Mouse (Mus musculus) megakaryocyte-erythroid progenitor cell, adult 5-6 weeks (primary cell): ENCODE results near the gene Olfr1457. TPM values are rescaled to one million over a fixed set of nuclear protein-coding genes. Genes with fewer than 3 reads are reported as not detected.

Experiments
- ATAC-seq: replicated peaks from 2 replicates; pipeline ENCODE4 v1.8.0; 2016; ENCODE audit warnings: mild to moderate bottlenecking, inconsistent platforms; ENCODE audit not compliant: severe bottlenecking, poor library complexity, low FRiP score, low TSS enrichment
- total RNA-seq, 2 experiments: library from RNA; stranded (forward) in 1 of 2; stranded (reverse) in 1 of 2; fragments of 200-1000, 215-1000 nt in 1 of 2; fragments of >200 nt in 1 of 2; fragmentation: Nextera tagmentation in 1 of 2; gene quantifications; 2 replicates each; pipeline ENCODE4 v1.2.3; 2014 to 2017

Gene Olfr1457
- total RNA-seq (2014; fragmentation: Nextera tagmentation): not detected in 2 replicates
- not detected in 2 replicates for total RNA-seq (2017)

DNA sequence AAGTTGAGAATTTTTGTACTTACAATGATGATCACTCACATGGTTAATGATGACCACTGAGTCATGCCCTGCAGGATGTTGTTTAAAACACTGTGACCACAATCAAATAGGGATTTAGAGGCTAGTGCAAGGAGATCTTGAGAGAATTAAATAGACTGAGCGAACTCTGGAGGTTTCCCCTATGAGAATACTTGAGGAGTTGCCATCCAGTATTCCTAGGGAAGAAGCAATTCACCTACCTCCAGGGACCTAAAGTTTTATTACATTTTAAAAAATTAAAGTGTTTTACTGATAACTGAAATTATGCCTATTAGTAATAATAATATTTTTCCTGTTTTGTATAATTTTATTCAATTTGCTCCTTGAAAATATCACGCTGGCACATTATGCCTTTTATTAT lies at the start of gene Olfr1457:
Gene Olfr1457, minus strand, starts transcription at position 101 of the 400 bp plus-strand sequence.
- no peak for ATAC-seq

DNA sequence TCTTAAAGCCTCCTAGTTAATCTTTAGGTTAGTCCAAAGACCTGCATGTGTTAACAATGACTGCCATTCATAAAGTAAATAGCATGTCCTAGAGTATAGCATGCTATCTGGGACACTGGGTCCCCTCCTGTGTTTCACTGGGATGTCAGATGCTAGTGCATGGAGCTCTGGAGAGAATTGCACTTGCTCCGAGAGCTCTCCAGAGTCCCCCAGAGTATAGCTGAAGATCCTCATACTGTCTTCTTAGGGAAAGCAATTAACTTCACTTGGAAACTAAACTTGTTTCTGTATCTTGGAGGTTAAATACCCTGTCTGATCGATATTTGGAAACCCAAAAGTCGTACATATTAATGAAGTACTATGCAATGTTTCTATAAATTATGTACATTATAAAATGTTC lies 9.0 kb upstream of the Olfr1457 start, which contains the start of gene Olfr1458:
Gene Olfr1458, minus strand, starts transcription at position 101 of the 400 bp plus-strand sequence.
- no peak for ATAC-seq

DNA sequence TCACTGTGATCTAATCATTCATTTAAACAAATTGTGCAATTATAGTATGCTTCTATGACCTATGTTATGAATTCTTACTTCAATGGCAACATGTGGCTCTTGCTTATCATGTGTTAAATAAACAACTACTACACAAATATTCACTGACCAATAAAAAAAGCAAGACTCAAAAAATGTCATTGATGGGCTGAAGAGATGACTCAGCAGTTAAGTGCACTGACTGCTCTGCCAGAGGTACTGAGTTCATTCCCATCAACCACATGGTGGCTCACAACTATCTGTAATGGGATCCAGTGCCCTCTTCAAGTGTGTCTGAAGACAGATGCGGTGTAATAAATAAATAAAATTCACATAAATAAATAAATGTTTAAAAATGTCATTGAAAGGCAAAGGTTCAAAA lies 3.8 kb downstream of the Olfr1457 start:
- ATAC-seq: no peak

DNA sequence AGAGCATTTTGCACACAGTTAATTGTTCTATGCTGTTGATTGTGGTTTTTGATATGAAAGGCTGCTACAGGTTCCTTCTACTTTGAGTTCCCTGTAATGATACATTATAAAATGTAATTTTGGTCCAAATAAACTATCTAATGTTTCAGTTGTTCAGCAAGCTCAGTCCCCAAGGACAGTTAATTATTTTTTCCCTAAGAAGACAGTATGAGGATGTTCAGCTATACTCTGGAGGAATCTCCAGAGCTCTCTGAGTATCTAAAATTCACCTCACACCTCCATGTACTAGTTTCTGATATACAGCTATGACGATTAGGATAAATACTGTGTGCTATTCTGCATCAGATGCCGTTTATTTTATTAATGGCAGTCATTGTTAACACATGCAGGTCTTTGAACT lies 37.4 kb downstream of the Olfr1457 start, which contains the start of gene Olfr1454:
Gene Olfr1454, plus strand, starts transcription at position 301 of the 400 bp plus-strand sequence.
- no peak for ATAC-seq

Other genes starting within 250 kb of the Olfr1457 start
- gene Olfr1444, start 240.6 kb downstream of the Olfr1457 start, total RNA-seq (2014; fragmentation: Nextera tagmentation): not detected in 2 replicates
- gene Olfr1444, start 240.6 kb downstream of the Olfr1457 start, total RNA-seq (2017): not detected in 2 replicates
- gene Olfr1445, start 214.0 kb downstream of the Olfr1457 start, total RNA-seq (2014; fragmentation: Nextera tagmentation): not detected in 2 replicates
- not detected in 2 replicates for gene Olfr1445, start 214.0 kb downstream of the Olfr1457 start, total RNA-seq (2017)
- gene Olfr1446, start 204.4 kb downstream of the Olfr1457 start, total RNA-seq (2014; fragmentation: Nextera tagmentation): not detected in 2 replicates
- not detected in 2 replicates for gene Olfr1446, start 204.4 kb downstream of the Olfr1457 start, total RNA-seq (2017)
- not detected in 2 replicates for gene Olfr1447, start 194.1 kb downstream of the Olfr1457 start, total RNA-seq (2014; fragmentation: Nextera tagmentation)
- gene Olfr1447, start 194.1 kb downstream of the Olfr1457 start, total RNA-seq (2017): not detected in 2 replicates
- gene Olfr1448, start 173.5 kb downstream of the Olfr1457 start, total RNA-seq (2014; fragmentation: Nextera tagmentation): not detected in 2 replicates
- gene Olfr1448, start 173.5 kb downstream of the Olfr1457 start, total RNA-seq (2017): not detected in 2 replicates
- not detected in 2 replicates for gene Olfr1449, start 167.1 kb downstream of the Olfr1457 start, total RNA-seq (2014; fragmentation: Nextera tagmentation)
- not detected in 2 replicates for gene Olfr1449, start 167.1 kb downstream of the Olfr1457 start, total RNA-seq (2017)
- gene Olfr1450, start 147.6 kb downstream of the Olfr1457 start, total RNA-seq (2014; fragmentation: Nextera tagmentation): not detected in 2 replicates
- not detected in 2 replicates for gene Olfr1450, start 147.6 kb downstream of the Olfr1457 start, total RNA-seq (2017)
- gene Olfr1451, start 102.9 kb downstream of the Olfr1457 start, total RNA-seq (2014; fragmentation: Nextera tagmentation): not detected in 2 replicates
- gene Olfr1451, start 102.9 kb downstream of the Olfr1457 start, total RNA-seq (2017): not detected in 2 replicates
- not detected in 2 replicates for gene Olfr1453, start 69.6 kb downstream of the Olfr1457 start, total RNA-seq (2014; fragmentation: Nextera tagmentation)
- gene Olfr1453, start 69.6 kb downstream of the Olfr1457 start, total RNA-seq (2017): not detected in 2 replicates
- not detected in 2 replicates for gene Olfr1454, start 37.3 kb downstream of the Olfr1457 start, total RNA-seq (2014; fragmentation: Nextera tagmentation)
- not detected in 2 replicates for gene Olfr1454, start 37.3 kb downstream of the Olfr1457 start, total RNA-seq (2017)
- not detected in 2 replicates for gene Olfr1458, start 8.9 kb upstream of the Olfr1457 start, total RNA-seq (2014; fragmentation: Nextera tagmentation)
- not detected in 2 replicates for gene Olfr1458, start 8.9 kb upstream of the Olfr1457 start, total RNA-seq (2017)
- gene Olfr1459, start 51.7 kb upstream of the Olfr1457 start, total RNA-seq (2014; fragmentation: Nextera tagmentation): not detected in 2 replicates
- gene Olfr1459, start 51.7 kb upstream of the Olfr1457 start, total RNA-seq (2017): not detected in 2 replicates
- not detected in 2 replicates for gene Olfr1461, start 65.1 kb upstream of the Olfr1457 start, total RNA-seq (2014; fragmentation: Nextera tagmentation)
- gene Olfr1461, start 65.1 kb upstream of the Olfr1457 start, total RNA-seq (2017): not detected in 2 replicates
- not detected in 2 replicates for gene Olfr1462, start 87.8 kb upstream of the Olfr1457 start, total RNA-seq (2014; fragmentation: Nextera tagmentation)
- gene Olfr1462, start 87.8 kb upstream of the Olfr1457 start, total RNA-seq (2017): not detected in 2 replicates
- gene Olfr1463, start 133.4 kb upstream of the Olfr1457 start, total RNA-seq (2014; fragmentation: Nextera tagmentation): not detected in 2 replicates
- not detected in 2 replicates for gene Olfr1463, start 133.4 kb upstream of the Olfr1457 start, total RNA-seq (2017)
- not detected in 2 replicates for gene Olfr1465, start 217.7 kb upstream of the Olfr1457 start, total RNA-seq (2014; fragmentation: Nextera tagmentation)
- gene Olfr1465, start 217.7 kb upstream of the Olfr1457 start, total RNA-seq (2017): not detected in 2 replicates
- gene Olfr1466, start 241.0 kb upstream of the Olfr1457 start, total RNA-seq (2014; fragmentation: Nextera tagmentation): not detected in 2 replicates
- gene Olfr1466, start 241.0 kb upstream of the Olfr1457 start, total RNA-seq (2017): not detected in 2 replicates